Mouse (Mus musculus) lung, postnatal 0 days (tissue): Measurements from ENCODE around the gene Mdk. TPM values are rescaled to one million over a fixed set of nuclear protein-coding genes. Genes with fewer than 3 reads are reported as not detected.

ENCODE experiments used
- ATAC-seq: fragments of 200-750 bp; cut with Nextera tagmentation; 2 replicates; pipeline ENCODE4 v1.8.0; 2017; ENCODE audit warnings: moderate library complexity
- DNase-seq: peaks from one replicate; pipeline ENCODE4 v3.0.0-alpha.2; 2016; ENCODE audit warnings: low spot score
- H3K27ac ChIP-seq: fragments of 300-500 bp; sonication (generic); 2 replicates; pipeline ENCODE4 v1.5.1; 2014; ENCODE audit warnings: antibody characterized with exemption, mild to moderate bottlenecking, low read length, mixed read lengths
- H3K27me3 ChIP-seq: fragments of 300-500 bp; sonication (generic); replicated peaks from 2 replicates; pipeline ENCODE4 v1.6.1; 2014; ENCODE audit warnings: low read length, mixed read lengths; ENCODE audit not compliant: insufficient read depth
- H3K36me3 ChIP-seq: fragments of 300-500 bp; sonication (generic); 2 replicates; pipeline ENCODE4 v1.6.1; 2014; ENCODE audit warnings: low read length, mixed read lengths; ENCODE audit not compliant: insufficient read depth
- H3K4me1 ChIP-seq: fragments of 300-500 bp; sonication (generic); 2 replicates; pipeline ENCODE4 v1.6.1; 2014; ENCODE audit warnings: antibody characterized with exemption, low read depth, low read length, mixed read lengths; ENCODE audit not compliant: insufficient read depth
- H3K4me2 ChIP-seq: fragments of 300-500 bp; sonication (generic); replicated peaks from 2 replicates; pipeline ENCODE4 v1.6.1; 2014; ENCODE audit warnings: low read depth, mild to moderate bottlenecking, low read length, moderate library complexity, mixed read lengths
- H3K4me3 ChIP-seq: fragments of 300-500 bp; sonication (generic); 2 replicates; pipeline ENCODE4 v1.5.1; 2014; ENCODE audit warnings: low read depth, low read length
- H3K9ac ChIP-seq: fragments of 300-500 bp; sonication (generic); replicated peaks from 2 replicates; pipeline ENCODE4 v1.6.1; 2014; ENCODE audit warnings: low read depth, mild to moderate bottlenecking
- H3K9me3 ChIP-seq: fragments of 300-500 bp; sonication (generic); 2 replicates; pipeline ENCODE4 v1.6.1; 2016; ENCODE audit warnings: low read length, mixed read lengths
- CTCF ChIP-seq: IDR thresholded peaks from 2 replicates; pipeline ENCODE4 v1.5.1; 2016; ENCODE audit warnings: antibody characterized with exemption, mild to moderate bottlenecking
- EP300 ChIP-seq: IDR thresholded peaks from 2 replicates; pipeline ENCODE4 v1.6.1; 2016; ENCODE audit warnings: antibody characterized with exemption, mild to moderate bottlenecking, control low read depth
- WGBS: fragments of 180-500 bp; shearing (Covaris S2); extraction: QIAGEN DNeasy Blood & Tissue Kit; methylation state at CpG from one replicate; pipeline ENCODE4 v1.1.7; 2014; 5-methylcytosine and 5-hydroxymethylcytosine counted together
- polyA plus RNA-seq: library from polyadenylated mRNA; unstranded; fragments of >200 nt; fragmentation: Nextera tagmentation; extraction: Ambion mirVana; gene quantifications from 2 replicates; pipeline ENCODE4 v1.2.1, GENCODE M21; 2015

The Mdk gene
- polyA plus RNA-seq, 1 experiment from 2014 or later: 101 TPM

- Histone ChIP-seq H3K4me1 (peaks cover 33% of the 10 kb centered on the region), H3K9ac (no peak overlapping the region)
- peak; percentile 54 for DNase-seq
These were observed 15.5 kb upstream of the Mdk start for GRCm38 (mm10) chr2:91947397-91948150.

DNA sequence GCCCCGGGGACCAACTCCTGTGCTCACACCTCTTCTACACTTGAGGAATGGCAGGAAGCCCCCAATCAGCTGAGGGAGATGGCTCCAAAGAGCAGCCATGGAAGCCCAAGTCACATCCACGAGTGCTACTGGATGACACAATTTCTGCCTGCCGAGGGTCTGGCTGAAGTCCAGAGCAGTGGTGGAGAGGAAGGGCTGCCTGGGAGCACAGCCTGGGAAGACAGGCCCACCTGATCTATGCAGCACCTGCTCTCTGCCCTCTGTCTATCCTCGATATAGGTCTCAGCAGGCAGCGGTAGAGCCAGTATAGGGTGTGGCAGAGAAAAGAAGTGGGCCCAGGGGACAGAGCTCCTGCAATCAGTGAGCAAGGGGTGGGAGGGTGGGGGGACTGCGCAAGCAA lies 14.7 kb upstream of the Mdk start:
- Histone ChIP-seq H3K36me3 (no peaks in the 10 kb centered on the region), H3K27me3 (no peaks in the 10 kb centered on the region), H3K27ac (no peak overlapping the region), H3K9ac (no peak overlapping the region), H3K4me2 (no peak overlapping the region), H3K4me1 (peaks cover 33% of the 10 kb centered on the region), H3K4me3 (no peak overlapping the region), H3K9me3 (no peaks in the 10 kb centered on the region)
- ATAC-seq (no peak), DNase-seq (no peak)
- TF ChIP-seq EP300: no peak
- no peak for TF ChIP-seq CTCF
- 36% methylated on average over 6 of the region's 6 CpGs for WGBS

More at GRCm38 (mm10) chr2:91947397-91948150, 15.5 kb upstream of the Mdk start:
- Histone ChIP-seq H3K9me3 (no peaks in the 10 kb centered on the region), H3K36me3 (no peaks in the 10 kb centered on the region), H3K27ac (peak overlapping the region; percentile 40), H3K27me3 (no peaks in the 10 kb centered on the region), H3K4me3 (no peak overlapping the region), H3K4me2 (no peak overlapping the region)
- WGBS: 46% methylated on average over 11 of the region's 11 CpGs
- ATAC-seq: peak; percentile 49
- TF ChIP-seq CTCF: no peak; the same call in 1 of the 2 replicates
- no peak for TF ChIP-seq EP300

DNA sequence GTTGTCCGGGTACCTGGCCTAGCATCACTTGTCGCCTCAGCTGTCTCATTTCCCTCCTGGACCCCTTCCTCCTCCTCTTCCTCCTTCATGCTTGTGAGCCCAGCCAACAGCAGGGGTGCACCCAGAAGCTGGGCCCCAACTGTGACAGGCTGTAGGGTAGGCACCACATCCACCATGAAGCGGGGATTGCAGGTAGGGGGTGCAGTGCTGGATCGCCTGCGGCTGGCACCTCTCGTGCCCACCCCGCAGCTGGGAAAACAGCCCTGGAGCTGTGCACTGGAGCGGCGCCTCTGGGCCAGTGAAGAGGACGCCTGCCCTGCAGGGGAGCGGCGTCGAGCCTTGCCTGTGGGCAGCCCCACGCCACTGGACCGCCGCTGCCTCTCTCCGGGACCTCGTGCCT lies 13.4 kb upstream of the Mdk start, which contains the start of gene Gm9821:
TSS of gene Gm9821 (plus strand) at position 221 of the 400 bp plus-strand sequence.
- Histone ChIP-seq H3K27ac (no peak within 1 kb of the TSS), H3K4me1 (peaks cover 30% of the 10 kb centered on the region)

GRCm38 (mm10) chr2:91944170-91944950 lies 12.3 kb upstream of the Mdk start:
- Histone ChIP-seq H3K4me2 (no peak overlapping the region), H3K27me3 (no peaks in the 10 kb centered on the region), H3K9ac (no peak overlapping the region), H3K9me3 (no peaks in the 10 kb centered on the region), H3K4me3 (no peak overlapping the region), H3K27ac (no peak overlapping the region), H3K4me1 (peaks cover 19% of the 10 kb centered on the region; the same call in 1 of the 2 replicates), H3K36me3 (peaks cover 6% of the 10 kb centered on the region; the same call in 1 of the 2 replicates)
- ATAC-seq (peak; percentile 59), DNase-seq (peak; percentile 80)
- TF ChIP-seq EP300 (no peak), CTCF (peak; percentile 98)
- WGBS: 49% methylated on average over 13 of the region's 13 CpGs

More for the DNA sequence above, 13.4 kb upstream of the Mdk start, which contains the start of gene Gm9821:
- Histone ChIP-seq H3K9me3 (no peaks in the 10 kb centered on the region), H3K27me3 (no peaks in the 10 kb centered on the region), H3K36me3 (no peaks in the 10 kb centered on the region), H3K4me3 (no peak within 1 kb of the TSS), H3K4me2 (no peak within 1 kb of the TSS), H3K9ac (no peak within 1 kb of the TSS)
- ATAC-seq (no peak), DNase-seq (no peak)
- 91% methylated on average over 17 of the region's 18 CpGs for WGBS
- TF ChIP-seq EP300 (no peak), CTCF (no peak)

DNA sequence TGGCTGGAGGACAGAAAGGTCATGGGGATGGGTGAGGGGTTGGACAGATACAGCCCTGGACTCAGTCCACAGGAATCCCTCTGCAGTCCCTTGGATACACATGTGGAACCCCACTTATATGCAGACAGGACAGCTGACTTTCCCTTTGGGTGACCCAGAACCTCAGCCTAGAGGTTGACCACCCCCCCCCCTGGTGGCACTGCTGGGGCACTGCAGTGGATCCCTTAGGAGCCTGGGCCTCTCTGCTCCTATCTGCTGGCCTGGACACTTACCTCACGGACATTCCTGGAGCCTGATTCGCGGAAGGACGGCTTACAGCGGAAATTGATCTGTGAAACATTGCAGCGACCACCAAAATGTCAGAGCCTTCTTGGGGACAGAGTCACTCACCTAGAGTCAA lies 10.3 kb upstream of the Mdk start:
- Histone ChIP-seq H3K27ac (no peak overlapping the region), H3K9ac (no peak overlapping the region), H3K27me3 (no peaks in the 10 kb centered on the region), H3K9me3 (no peaks in the 10 kb centered on the region), H3K4me2 (no peak overlapping the region), H3K4me3 (no peak overlapping the region), H3K36me3 (peaks cover 26% of the 10 kb centered on the region), H3K4me1 (peaks cover 11% of the 10 kb centered on the region; the same call in 1 of the 2 replicates)
- no peak; the same call in 1 of the 2 replicates for ATAC-seq
- DNase-seq: no peak
- 63% methylated on average over 6 of the region's 6 CpGs for WGBS
- no peak for TF ChIP-seq EP300
- peak; percentile 67 for TF ChIP-seq CTCF

DNA sequence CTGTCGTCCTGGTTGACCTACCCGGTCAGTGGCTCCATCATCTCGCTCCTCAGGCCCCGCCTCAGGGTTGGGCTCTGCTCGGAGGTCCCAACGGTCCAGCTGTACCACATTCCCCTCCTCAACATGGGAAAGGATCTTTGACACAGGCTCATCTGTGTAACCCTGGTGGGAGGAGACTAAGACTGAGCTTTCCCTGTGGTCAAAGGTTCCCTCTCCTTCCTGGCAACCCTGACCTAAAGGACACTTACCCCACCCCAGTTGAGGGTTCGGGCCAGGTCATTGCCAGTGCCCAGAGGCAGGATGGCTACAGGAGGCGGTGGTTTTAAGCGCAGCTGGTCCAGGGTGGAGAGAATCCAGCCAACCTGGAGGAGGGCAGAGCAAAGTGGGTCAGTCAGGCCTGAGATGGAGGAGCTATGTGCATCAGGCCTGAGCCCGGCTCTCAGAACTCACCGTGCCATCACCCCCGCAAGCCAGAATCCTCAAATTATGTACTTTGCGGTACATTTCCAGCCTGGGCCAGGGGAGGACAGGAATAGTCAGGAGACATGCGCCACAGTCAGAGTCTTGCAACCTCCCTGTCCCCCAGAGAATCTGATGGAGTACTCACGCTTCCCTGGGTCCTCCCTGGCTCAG lies 7.3 kb upstream of the Mdk start:
- H3K27me3 ChIP-seq: no peaks in the 10 kb centered on the region
- H3K4me2 ChIP-seq: no peak overlapping the region
- no peak overlapping the region for H3K27ac ChIP-seq
- ATAC-seq (no peak), DNase-seq (no peak)
- TF ChIP-seq EP300 (no peak), CTCF (no peak)
- no peak overlapping the region for H3K9ac ChIP-seq
- 0 out of 2 replicates have a peak, but pooled peaks cover 2% of the 10 kb centered on the region for H3K4me1 ChIP-seq
- peaks cover 45% of the 10 kb centered on the region for H3K36me3 ChIP-seq
- WGBS: 86% methylated on average over 15 of the region's 15 CpGs
- H3K4me3 ChIP-seq: no peak overlapping the region
- no peaks in the 10 kb centered on the region for H3K9me3 ChIP-seq
